Mouse (Mus musculus): Measurements from ENCODE around the gene Ubap2l.

Gene Ubap2l

DNA sequence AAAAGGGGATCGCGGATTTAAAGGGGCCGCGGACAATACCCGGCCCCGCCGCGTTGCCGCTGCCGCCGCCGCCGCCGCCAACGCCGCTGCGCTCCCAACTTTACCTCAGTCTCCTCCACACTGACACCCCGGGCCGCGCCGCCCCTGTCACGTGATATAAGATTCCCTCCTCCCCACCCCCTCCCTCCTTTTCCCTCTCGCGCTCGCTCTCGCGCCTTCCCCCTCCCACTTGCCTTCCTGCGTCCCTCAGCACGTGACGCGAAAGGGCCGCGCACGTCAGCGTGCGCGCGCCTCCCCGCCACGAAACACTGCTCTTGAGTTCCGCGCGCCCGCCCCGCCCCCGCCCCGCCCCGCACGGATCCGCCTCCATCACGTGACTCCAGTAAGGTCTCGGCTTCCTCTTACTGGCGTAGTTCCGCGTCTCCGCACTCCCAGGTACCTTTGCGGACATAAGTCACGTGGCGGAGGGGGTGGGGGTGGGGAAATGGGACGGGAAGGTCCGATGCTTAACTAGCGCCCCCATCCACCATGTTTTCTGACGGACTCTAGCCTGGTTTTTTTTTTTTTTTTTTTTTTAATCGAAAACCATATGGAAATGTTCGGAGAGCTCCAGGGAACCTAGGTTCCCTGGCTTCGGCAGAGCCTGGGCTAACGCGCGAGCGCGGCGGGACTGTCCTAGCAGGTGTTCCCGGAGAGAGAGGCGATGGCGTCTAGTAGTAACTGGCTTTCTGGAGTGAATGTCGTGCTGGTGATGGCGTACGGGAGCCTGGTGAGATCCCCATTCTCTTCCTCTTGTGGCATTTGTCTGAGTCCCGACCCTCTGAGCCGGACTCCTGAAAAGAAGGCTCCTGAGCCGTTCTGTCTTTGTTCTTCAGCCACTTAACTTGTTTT, at the start of gene Ubap2l:
Ubap2l (minus strand) TSS at position 278 of the 891 bp plus-strand sequence.
- peak; percentile 96 for DNase-seq

GRCm38 (mm10) chr3:90101673-90102072, 49.2 kb upstream of the Ubap2l start:
- no peak for DNase-seq

- no peak for DNase-seq
Measured at GRCm38 (mm10) chr3:90101010-90101409, 48.6 kb upstream of the Ubap2l start.

DNA sequence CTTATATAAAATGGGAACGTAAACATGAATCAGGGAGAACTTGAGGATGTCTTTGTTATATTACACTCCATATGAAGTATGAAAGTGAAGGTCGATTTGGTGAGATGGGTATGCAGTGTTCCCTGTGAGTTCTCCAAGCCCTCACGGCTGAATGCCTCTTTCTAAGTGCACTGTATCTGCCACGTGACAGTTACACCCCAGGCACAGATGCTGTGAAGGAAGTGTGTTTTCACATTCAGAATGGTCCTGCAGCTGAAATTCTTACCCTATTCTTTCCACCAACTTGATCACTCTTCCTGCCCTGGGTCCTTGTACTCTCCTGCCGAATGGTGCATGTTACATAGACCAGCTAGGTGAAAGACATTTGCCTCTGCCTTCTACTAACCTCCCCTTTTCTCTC, 45.5 kb upstream of the Ubap2l start:
- DNase-seq: no peak

GRCm38 (mm10) chr3:90094453-90094852, 42.0 kb upstream of the Ubap2l start:
- DNase-seq: no peak

- no peak for DNase-seq
Measured at GRCm38 (mm10) chr3:90090892-90091291, 38.5 kb upstream of the Ubap2l start.

DNA sequence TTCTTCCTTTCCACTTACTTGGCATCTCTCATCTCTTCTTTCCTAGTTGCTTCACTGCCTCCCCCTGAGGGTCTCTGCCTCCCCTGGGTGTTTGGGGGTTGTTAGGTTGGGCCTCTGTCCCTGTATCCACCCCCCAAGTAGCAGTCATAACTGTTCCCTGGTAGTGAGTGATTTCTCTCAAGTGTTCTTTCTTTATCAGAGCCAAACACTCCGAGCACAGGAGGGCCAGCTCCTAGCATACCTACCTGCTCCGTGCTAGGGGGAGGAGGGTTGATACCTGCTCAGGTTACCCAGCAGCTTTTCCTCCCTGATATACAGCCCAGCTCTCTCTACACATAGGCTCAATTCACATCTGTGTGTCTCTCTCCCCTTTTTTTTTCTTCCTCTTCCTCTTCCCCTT, 36.2 kb upstream of the Ubap2l start:
- no peak for DNase-seq

DNA sequence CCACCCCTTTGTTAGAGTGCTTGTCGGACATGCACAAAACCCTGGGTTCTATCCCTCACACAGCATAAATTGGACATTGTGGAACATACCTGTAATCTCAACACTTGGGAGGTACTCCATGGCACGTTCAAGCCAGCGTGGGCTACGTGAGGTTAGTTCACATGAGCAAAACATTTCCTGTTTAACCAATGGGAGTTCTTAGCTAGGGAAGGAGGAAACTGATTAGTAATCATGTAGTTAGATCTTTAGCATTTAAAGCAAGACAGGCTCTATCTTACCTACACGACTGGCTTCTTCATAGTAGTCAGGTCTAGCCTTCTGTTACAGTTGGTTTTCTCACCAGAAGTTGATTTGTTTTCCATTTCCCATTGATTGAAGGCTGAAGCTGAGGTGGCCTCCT, 33.6 kb upstream of the Ubap2l start:
- no peak for DNase-seq

GRCm38 (mm10) chr3:90085281-90085680, 32.9 kb upstream of the Ubap2l start:
- no peak for DNase-seq

DNA sequence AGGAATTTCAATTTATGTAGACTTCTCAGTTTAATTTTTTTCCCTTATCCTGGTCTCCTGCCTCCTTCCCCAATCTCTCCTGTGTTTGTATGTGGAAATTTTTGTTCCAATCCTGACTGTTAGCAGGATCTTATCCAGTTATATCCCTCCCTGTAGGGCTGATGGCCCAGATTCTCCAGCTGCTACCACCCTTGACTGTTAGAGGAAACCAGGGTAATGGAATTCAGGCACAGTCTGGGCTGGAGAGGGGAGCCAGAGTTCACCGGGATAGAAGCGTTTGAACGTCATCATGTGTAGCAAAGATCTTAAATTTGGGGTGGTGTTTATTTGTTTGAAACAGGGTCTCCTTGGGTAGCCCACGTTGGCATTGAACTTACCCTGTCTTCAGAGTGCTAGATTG, 32.4 kb upstream of the Ubap2l start:
- DNase-seq: no peak

DNA sequence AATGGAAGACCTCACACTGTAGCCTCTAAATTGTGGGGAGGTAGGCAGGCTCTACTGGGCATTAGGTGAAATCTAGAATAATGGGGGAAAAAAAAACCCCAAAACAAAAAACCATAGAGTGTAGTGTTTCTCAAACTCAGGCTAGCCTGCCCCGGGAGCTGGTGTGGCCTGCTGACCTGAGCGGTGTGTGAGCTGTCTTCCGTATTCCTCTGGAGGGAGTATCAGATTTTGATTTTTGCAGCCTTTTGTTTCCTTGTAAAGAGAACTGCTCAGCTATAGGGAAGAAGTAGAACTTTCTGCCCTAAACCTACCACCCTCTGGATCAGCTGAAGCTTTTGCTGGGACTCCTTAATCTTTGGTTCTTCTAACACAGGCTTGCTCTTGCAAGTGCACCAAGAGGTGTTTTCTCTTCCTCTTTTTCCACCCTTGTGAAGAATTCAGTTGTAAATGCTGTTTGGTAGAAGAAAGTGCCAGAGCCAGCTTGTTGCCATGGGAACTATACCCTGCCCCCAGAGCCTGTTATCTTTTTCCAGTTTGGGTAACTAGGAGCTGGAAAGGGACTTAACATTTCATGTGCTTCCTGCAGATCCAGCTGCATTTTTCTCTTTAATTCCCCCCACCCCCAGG, 31.4 kb upstream of the Ubap2l start:
- no peak for DNase-seq

DNA sequence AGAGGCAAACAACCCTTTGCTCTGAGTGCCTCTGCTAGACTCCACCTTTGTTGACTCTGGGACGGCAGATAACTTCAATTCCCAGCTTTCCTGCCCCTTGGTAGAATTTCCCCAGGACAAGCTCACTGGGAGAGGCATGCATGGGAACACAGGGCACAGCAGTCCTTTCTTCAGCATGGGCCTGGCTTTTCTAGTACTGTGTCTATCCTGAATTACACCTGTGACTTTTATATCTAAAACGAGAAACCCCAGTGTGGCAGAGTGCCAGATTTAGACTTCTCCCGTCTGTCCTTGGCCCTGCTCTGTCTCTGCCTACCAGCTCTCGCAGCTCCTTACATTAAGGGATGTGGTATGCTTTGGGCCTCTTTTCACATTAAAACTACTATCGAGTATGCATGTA, 30.6 kb upstream of the Ubap2l start:
- peak; percentile 28 for DNase-seq

DNA sequence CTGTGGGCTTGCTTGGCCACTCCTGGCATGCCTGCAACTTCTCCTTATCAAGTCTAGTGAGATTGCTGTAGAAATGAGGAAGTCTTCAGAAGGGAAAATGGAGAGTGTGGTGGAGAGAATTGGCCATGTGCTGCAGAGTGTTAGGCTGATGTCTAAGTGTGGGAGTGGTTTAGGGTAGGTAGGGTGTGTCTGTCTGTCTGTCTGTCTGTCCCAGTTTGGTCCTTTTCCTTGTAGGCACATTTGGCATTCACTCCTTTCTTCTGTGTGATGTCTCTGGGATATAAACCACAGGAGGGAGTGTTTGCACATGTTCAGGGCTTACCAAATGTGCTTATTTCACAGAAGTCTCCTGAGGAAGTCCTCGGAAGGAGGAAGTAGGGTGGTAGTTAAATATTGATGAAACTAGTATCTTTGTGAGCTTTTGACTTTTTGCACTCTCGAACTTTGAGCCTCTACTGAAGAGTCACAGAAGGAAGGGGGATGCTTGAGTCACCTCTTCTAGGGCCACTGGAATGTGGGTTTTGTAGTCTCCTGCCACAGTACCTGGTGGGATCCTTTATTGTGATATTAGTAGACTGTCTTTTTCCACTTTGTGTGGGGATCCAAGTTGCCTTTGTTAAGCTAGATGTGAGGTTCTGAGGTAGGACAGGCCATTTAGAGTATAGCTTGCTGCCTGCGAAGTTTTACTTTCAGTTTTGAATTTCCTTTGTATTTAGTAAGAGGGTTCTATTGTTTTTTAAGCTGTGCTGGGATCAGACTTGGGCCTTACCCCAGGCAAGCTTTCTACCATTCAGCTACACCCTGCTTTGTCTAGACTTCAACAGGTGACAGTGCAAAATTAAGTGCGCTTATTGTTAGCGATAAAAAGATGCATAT, 29.2 kb upstream of the Ubap2l start:
- no peak for DNase-seq

DNA sequence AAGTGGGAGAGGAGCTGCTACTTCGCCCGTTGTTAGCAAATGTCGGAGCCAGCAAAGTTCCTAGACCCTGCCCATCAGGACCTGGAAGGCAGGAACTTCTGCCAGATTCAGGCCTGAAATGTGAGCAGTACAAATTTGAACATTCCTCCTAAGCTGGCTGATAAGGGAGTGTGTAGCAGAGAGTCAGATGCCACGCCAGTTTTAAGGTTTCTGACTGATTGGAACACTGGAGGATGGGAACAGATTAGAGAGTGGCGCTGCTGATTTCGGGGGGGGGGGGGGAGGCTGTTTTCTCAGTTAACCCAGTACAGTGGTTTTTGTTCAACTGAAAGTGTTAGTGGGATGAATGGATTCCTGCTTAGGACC, 28.1 kb upstream of the Ubap2l start:
- DNase-seq: no peak

- peak; percentile 90 for DNase-seq
Measured at GRCm38 (mm10) chr3:90079763-90080497, 27.5 kb upstream of the Ubap2l start.

DNA sequence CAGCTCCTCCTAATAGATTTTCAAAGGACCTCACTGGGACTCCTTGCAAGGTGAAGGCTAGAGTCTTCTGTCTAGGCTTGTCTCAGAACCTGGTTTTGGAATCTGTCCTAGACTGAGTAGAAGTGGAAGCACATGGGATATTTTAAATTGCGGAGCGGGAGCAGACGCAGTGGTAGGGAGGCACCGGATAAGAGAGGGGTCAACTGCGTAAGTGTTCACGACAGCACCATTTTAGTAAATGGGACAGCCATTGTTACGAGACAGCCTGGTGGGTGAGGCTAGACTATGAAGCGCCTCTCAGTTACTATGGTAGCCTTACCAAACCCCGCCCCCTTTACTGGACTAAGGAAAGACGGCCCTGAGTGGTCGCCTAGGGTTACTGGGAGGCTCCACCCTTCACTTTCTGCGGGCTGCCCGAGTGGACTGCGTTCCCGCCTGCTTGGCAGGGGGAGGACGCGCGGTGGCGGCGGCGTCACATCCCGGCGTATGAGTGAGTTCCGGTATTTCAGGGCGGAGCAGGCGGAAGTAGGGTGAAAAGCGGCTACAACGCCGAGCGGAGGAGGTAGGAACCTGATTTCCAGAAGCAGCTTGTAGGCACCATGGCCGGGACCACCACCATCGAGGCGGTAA, 26.8 kb upstream of the Ubap2l start:
- peak; percentile 90 for DNase-seq

- no peak for DNase-seq
Measured at GRCm38 (mm10) chr3:90078224-90078623, 25.8 kb upstream of the Ubap2l start.

DNA sequence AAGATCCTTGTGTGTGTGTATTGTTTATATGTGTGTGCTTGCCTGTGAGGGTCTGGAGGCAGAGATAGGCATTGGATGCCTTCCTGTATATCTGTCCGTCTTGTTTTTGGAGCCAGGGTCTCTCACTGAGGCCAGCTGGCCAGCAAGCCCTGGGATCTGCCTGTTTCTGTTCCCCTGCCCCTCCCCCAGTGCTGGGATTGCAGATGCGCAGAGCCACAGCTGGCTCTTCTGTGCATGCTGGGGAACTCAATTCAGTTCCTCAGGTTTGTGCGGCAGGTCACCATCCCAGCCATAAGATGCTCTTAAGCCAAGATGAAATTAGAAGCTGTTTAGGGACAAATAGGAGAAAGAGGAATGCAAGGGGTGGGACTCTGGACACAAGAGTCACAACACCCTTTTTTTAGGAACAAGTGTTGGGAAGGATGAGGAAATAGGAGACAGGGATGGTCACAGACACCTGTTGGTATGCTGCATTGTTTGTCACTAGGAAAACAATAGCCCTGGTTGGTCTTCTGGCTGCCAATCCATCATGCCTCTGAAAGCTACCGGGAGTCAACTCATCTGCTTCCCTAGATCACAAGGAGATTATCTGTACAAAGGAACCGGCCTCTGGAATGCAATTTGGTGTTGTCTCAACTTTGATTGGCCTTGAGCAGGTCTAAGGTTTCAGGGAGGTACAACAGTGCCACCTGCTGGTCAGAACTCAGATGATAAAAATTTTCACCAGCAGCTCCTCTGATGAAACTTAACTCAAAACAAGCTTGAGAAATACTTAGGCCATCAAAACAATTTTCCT, 24.7 kb upstream of the Ubap2l start:
- peak; percentile 81 for DNase-seq

GRCm38 (mm10) chr3:90072294-90072693, 19.9 kb upstream of the Ubap2l start, which contains the start of gene Tpm3:
TSS of gene Tpm3 (plus strand) at chr3:90072649.
- no peak for DNase-seq

DNA sequence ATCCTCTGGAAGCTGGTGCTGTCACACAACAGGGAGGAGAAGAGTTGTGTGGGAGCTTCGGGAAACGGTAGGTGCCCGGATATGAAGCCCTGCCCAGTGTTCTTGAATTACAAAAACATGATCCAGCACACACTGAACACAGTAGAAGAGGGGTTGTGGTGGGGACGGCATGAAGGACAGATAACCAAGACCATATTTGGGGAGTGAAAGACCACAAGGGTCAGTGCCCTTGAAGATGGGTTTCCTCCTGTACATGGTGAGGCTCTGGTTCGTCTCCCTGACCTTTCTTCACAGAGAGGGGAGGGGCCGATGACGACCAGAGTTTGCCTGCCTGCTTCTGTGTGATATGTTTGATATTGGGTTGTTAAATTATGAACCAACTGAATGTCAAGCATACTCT, 17.3 kb upstream of the Ubap2l start:
- no peak for DNase-seq

GRCm38 (mm10) chr3:90067851-90068250, 15.4 kb upstream of the Ubap2l start:
- DNase-seq: no peak
